Mouse (Mus musculus) mesoderm, embryonic 11.5 days (tissue): ENCODE data around the gene Klrk1.
"Not testable (repeated sequence)": the region's sequence is repeated elsewhere in the genome, so short reads cannot be mapped to it uniquely, and the experiment has no call there.

Experiments
- DNase-seq: peaks from one replicate; pipeline ENCODE4 v3.0.0-alpha.2; 2012; ENCODE audit warnings: low read depth, low spot score

The Klrk1 gene

DNA sequence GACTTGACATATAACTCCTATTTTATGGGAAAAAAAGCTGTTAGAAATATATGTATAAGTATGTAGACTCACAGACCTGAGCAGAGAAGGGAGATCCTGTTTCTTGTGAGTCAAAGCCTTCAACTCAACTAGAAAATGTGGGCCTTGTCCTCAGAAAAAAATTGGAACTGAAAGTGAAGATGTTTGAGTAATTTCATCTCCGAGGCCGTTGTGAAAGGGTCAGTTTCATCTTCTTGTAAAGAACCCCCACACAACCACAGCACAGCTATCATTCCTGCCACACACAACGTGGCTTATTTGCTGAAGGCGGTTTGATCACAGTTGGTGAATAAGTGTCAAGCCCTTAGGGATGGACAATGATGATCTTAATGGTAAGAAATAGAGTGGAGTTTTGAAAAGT, at the start of gene Klrk1:
Gene Klrk1 (minus strand): TSS at position 130 of the 400 bp plus-strand sequence.
- DNase-seq: no peak

DNA sequence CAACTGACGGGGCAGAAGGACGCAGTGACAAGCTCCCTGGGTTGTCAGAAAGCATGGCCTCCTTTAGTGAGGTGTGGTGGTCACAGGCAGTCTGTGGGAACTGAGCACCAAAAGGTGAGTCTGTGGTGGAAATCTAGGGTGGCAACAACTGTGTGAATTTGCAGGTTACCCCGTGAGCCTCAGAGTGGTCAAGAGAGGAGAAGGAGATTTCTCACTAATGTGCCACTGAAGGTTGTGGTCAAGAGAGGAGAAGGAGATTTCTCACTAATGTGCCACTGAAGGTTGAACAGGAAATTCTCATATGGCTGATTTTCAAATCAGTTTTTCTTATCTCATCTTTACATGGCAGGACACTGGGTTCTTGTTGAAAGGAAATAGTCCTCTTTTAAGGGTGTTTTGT, 37.6 kb upstream of the Klrk1 start:
- DNase-seq: not testable (repeated sequence)

DNA sequence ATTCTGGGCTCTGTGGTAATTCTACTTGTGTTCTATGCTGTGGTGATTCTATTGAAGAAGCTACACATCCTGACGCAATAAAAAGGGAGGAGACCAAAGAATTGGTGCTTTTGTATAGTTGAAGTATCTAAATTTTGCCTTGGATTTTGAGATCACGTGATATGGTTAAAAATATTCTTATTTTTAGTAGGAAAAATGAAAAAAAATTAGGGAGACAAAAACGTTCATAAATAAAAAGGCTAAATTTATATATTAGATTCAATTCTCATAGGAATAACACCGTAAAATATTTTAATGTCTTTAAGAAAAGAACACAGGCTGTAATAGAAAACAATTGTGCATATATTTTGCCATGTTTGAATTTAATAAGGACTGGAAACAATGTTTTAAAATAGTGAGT, 36.9 kb upstream of the Klrk1 start, which contains the start of gene Klrc2:
Gene Klrc2 (minus strand): TSS at position 101 of the 400 bp plus-strand sequence.
- DNase-seq: not testable (repeated sequence)

DNA sequence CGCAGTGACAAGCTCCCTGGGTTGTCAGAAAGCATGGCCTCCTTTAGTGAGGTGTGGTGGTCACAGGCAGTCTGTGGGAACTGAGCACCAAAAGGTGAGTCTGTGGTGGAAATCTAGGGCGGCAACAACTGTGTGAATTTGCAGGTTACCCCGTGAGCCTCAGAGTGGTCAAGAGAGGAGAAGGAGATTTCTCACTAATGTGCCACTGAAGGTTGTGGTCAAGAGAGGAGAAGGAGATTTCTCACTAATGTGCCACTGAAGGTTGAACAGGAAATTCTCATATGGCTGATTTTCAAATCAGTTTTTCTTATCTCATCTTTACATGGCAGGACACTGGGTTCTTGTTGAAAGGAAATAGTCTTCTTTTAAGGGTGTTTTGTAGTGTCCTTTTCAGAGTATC, 20.4 kb upstream of the Klrk1 start:
- not testable (repeated sequence) for DNase-seq

DNA sequence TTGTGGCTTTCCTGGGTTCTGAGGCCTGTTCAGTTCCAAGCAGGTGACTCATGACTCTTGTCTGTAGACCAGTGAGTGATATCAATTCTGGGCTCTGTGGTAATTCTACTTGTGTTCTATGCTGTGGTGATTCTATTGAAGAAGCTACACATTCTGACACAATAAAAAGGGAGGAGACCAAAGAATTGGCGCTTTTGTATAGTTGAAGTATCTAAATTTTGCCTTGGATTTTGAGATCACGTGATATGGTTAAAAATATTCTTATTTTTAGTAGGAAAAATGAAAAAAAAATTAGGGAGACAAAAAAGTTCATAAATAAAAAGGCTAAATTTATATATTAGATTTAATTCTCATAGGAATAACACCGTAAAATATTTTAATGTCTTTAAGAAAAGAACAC, 19.6 kb upstream of the Klrk1 start, which contains the start of gene Klrc3:
Gene Klrc3 (minus strand): TSS at position 101 of the 400 bp plus-strand sequence.
- not testable (repeated sequence) for DNase-seq

DNA sequence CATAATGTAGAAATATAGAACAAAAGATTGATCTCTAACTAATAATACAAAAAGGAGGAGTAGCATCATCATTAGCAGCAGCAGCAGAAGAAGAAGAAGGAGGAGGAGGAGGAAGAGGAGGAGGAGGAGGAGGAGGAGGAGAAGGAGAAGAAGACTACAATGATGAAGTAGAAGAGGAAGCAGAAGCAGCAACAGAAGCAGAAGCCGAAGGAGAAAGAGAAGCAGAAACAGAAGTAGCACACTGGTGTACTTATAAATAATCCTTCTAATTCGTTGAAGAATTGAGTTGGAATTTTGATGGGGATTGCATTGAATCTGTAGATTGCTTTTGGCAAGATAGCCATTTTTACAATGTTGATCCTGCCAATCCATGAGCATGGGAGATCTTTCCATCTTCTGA, 7.4 kb upstream of the Klrk1 start:
- not testable (repeated sequence) for DNase-seq

DNA sequence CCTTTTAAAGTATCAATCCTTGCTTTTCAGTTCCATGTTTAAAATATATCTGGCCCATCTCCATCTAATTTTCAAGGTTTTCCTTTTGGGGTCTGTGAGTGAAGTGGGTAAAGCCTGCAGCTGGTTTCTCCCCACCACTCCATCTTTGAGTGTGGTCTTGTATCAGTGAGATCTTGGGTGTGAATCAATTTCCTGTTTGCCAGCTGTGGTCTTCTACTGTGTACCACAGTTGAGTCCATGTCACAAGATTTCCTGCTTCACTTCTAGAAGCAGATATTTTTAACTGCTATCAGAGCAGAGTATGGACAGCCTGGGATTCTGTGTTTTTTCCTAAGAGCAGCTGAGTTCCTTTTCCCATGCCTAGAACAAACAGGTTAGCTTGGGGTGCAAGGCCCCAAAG, 15.3 kb downstream of the Klrk1 start:
- no peak for DNase-seq

DNA sequence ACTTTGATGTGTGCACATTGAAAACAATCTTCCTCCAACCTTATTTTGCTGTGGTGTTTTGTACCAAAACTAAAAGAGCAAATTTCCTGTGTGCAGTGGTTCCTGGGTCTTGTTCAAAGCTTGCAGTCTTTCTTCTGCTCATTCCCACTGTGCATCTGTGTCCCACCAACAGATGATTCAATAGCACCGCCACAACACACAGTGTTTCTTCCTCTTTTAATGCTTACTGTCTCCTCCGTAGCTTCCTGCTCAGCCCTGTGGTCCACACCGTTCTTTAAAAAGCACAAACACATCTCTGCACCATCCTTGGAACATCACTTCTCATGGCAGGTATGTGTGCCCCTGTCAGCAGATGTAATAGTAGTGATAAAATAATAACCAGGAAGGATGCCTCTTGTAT, 32.2 kb downstream of the Klrk1 start, which contains the start of gene Klrd1:
Gene Klrd1 (plus strand): TSS at position 275 of the 400 bp plus-strand sequence.
- DNase-seq: no peak

DNA sequence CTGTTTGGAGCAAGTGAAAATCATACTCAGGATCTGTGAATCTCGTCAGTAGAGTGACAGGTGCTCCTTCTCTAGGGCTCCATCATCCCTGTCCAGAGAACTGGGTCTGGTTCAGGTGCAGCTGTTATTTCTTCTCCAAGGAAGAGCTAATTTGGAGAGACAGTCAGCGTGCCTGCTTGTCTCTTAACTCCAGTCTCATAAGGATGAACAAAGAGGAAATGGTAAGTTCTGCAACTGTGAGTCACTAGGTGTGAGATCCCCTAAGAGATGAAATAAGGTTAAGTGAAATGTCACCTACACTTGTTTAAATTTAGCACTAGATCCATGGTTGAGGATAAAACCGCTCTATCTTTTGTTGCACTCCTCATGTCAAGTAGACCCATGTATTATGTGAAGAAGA, 40.6 kb downstream of the Klrk1 start:
- DNase-seq: no peak

DNA sequence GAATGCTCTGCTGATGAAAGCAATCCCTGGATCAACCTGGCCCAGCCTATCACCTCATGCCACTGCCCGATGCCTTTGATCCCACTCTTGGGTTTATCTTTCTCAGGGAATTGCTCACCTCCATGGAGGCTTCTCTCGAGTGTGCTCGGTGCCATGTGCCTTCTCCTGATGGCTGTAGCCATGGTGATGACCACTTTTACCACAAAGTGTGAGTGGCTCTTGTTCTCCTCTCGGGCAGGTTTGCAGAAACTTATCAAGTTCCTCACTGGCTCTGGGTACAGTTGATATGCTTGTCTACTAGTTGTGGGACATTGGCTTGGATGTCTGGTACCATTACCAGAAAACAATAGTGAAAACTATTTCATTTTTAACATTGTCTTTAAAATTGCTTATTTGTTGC, 41.8 kb downstream of the Klrk1 start:
- DNase-seq: no peak

DNA sequence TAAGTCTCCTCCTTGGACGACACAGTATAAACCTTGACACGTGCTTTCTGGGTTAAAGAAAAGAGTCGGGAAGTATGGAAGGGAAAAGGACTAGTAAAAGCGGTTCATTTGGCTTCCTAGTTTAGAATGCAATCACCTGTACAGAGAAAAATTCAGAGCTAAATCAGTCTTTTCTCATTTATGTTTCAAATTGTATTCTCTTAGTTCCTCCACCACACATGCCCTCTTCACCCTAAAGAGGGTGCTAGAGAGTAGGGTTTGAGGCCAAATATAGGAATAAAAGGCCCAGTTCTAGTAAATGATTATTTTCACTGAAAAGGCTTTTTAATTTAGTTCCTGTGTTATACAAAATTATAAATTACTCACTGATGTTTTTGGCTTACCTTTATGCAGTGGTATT, 42.4 kb downstream of the Klrk1 start:
- no peak for DNase-seq

DNA sequence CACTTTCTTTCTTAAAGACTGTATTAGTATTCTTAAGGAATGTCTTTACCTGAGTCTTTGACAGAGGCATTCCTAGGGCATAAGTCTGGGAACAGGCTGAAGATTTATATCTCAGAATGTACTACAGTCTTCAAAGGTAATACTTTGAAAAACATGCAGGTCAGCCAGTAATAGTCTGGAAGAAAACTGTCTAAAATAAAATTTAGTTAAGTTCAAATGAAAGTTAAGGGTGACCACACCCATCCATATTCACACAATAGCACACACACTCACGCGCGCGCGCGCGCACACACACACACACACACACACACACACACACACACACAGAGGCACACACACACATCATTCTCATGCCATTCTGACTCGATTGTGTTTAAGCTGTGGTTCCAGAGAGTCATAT, 46.1 kb downstream of the Klrk1 start, which contains the start of gene Klre1:
Gene Klre1 (plus strand): TSS at position 301 of the 400 bp plus-strand sequence.
- DNase-seq: no peak

DNA sequence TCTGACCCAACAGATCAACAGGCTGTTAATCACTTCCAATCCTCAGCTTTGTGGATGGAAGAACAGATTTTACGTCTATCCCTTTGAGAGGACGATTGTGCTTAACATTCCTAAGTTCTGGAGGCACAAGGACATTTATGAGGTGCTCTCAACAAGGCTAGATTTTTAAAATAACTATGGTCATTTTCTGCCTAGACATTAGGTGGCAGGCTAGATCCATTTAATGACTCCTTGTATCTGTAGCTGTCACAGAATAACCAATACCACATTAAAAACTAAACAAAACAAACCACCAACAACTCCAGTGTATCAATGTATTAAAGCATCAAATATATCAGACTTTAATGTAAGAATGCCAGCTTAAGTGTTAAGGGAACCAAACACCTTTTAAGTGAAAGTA, 48.3 kb downstream of the Klrk1 start:
- DNase-seq: no peak

DNA sequence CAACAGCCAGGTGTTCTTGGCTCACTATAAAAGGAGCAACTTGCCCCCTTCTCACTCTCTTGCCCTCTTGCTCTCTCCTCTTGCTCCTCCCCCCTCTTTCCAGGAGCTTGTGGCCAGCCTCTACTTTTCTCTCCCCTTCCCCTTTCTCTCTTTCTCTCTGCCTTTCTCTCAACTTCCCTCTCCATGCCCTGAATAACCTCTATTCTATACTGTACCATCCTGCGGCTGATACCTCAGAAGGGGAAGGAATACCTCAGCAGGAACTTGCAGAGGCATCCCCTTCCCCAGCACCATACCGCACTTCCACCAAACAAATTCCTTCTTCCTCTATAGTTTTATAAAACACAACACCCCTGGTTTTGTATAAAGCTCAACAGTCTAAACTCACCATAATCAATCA, 58.4 kb downstream of the Klrk1 start:
- DNase-seq: no peak
